Mouse (Mus musculus) kidney, postnatal 36 days (tissue): ENCODE measurements around the gene Actr6.
"Not testable (repeated sequence)": the region's sequence is repeated elsewhere in the genome, so short reads cannot be mapped to it uniquely, and the experiment has no call there.

ENCODE experiments used
- DNase-seq, 2 experiments: peaks; one replicate each; pipeline ENCODE4 v3.0.0; 2021 to 2022; ENCODE audit warnings: mixed read lengths in 2 of 2

Gene Actr6

GRCm38 (mm10) chr10:89678054-89678453, 54.0 kb downstream of the Actr6 start:
- DNase-seq, result no peak

- DNase-seq, result no peak
Observed at GRCm38 (mm10) chr10:89676609-89677008, 55.5 kb downstream of the Actr6 start.

- DNase-seq, result not testable (repeated sequence)
Observed at GRCm38 (mm10) chr10:89670371-89670770, 61.7 kb downstream of the Actr6 start.

GRCm38 (mm10) chr10:89667571-89667970, 64.5 kb downstream of the Actr6 start:
- peak; percentile 64 to 67 for DNase-seq

- DNase-seq, result no peak
Observed at GRCm38 (mm10) chr10:89665679-89666078, 66.4 kb downstream of the Actr6 start.

GRCm38 (mm10) chr10:89664977-89665645, 67.0 kb downstream of the Actr6 start:
- no peak for DNase-seq
